Mouse (Mus musculus) midbrain, embryonic 12.5 days (tissue): Measurements from ENCODE around the gene Cntn1. TPM values are rescaled to one million over a fixed set of nuclear protein-coding genes. Genes with fewer than 3 reads are reported as not detected.

Experiments
- ATAC-seq: fragments of 200-750 bp; cut with Nextera tagmentation; 2 replicates; pipeline ENCODE4 v1.8.0; 2017; ENCODE audit warnings: low read depth, moderate TSS enrichment, moderate library complexity; ENCODE audit not compliant: low FRiP score
- H3K27ac ChIP-seq: fragments of 300-500 bp; sonication (generic); replicated peaks from 2 replicates; pipeline ENCODE4 v1.5.1; 2016; ENCODE audit warnings: mild to moderate bottlenecking
- H3K27me3 ChIP-seq: fragments of 300-500 bp; sonication (generic); 2 replicates; pipeline ENCODE4 v1.6.1; 2016; ENCODE audit warnings: mild to moderate bottlenecking
- H3K36me3 ChIP-seq: fragments of 300-500 bp; sonication (generic); 2 replicates; pipeline ENCODE4 v1.6.1; 2016
- H3K4me1 ChIP-seq: fragments of 300-500 bp; sonication (generic); 2 replicates; pipeline ENCODE4 v1.6.1; 2016
- H3K4me2 ChIP-seq: fragments of 300-500 bp; sonication (generic); replicated peaks from 2 replicates; pipeline ENCODE4 v1.6.1; 2016; ENCODE audit warnings: mild to moderate bottlenecking, moderate library complexity
- H3K4me3 ChIP-seq: fragments of 300-500 bp; sonication (generic); 2 replicates; pipeline ENCODE4 v1.5.1; 2016; ENCODE audit warnings: mild to moderate bottlenecking
- H3K9ac ChIP-seq: fragments of 300-500 bp; sonication (generic); replicated peaks from 2 replicates; pipeline ENCODE4 v1.6.1; 2016; ENCODE audit warnings: mild to moderate bottlenecking, moderate library complexity
- H3K9me3 ChIP-seq: fragments of 300-500 bp; sonication (generic); 2 replicates; pipeline ENCODE4 v1.6.1; 2016; ENCODE audit warnings: mild to moderate bottlenecking
- WGBS: fragments of 180-500 bp; shearing (Covaris S2); methylation state at CpG from one replicate; pipeline ENCODE4 v1.1.7; 2016; 5-methylcytosine and 5-hydroxymethylcytosine counted together
- polyA plus RNA-seq: library from polyadenylated mRNA; unstranded; fragments of >200 nt; fragmentation: Nextera tagmentation; extraction: Ambion mirVana; gene quantifications from 2 replicates; pipeline ENCODE4 v1.2.1, GENCODE M21; 2016

Cntn1 gene
- polyA plus RNA-seq, 1 experiment from 2014 or later = 6.2 TPM

DNA sequence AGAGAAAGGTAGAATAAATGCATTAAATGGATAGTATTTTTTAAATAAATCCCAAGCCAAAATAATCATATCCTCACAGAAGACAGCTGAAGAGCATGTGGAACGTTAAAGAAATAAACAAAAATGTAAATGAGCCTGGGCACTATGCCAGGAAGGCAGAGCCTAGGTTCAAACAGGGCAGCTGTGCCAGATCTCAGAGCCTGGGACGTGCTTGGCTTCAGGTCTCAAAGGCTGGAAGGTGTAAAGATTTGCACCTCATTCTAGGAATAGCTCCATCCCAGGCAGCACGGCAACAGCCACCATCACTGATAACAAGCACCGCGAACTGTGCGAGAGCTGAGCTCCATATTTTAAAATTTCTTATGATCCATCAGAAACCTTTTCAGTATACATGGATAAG lies 313.2 kb downstream of the Cntn1 start:
- Histone ChIP-seq H3K27me3 (no peaks in the 10 kb centered on the region), H3K9me3 (no peaks in the 10 kb centered on the region)
- WGBS = 81% methylated on average over 6 of the region's 6 CpGs

DNA sequence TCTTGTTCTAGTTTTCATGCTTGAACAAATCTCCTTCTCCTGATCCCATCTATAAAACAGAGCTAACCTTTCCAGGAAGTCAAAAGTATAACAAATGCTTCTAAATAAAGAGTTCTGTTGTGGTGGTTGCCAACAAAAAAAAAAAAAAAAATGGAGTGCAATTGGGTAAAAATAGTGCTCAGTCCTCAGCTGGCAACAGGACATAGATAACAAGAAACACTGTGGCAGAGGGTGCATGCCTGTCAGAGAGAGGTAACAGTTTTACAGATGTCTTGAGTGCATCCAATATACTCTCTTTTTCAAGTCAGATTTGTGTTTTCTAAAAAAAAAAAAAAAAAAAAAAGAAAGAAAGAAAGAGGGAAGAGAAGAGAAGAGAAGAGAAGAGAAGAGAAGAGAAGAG lies 313.6 kb downstream of the Cntn1 start:
- H3K27ac ChIP-seq = no peak overlapping the region
- H3K9me3 ChIP-seq = no peaks in the 10 kb centered on the region
- H3K36me3 ChIP-seq = no peaks in the 10 kb centered on the region
- ATAC-seq = no peak
- H3K9ac ChIP-seq = no peak overlapping the region
- H3K27me3 ChIP-seq = no peaks in the 10 kb centered on the region
- H3K4me2 ChIP-seq = no peak overlapping the region
- H3K4me1 ChIP-seq = no peaks in the 10 kb centered on the region
- H3K4me3 ChIP-seq = no peak overlapping the region

More for the DNA sequence above, 313.2 kb downstream of the Cntn1 start:
- H3K36me3 ChIP-seq = no peaks in the 10 kb centered on the region
- H3K9ac ChIP-seq = no peak overlapping the region
- no peaks in the 10 kb centered on the region for H3K4me1 ChIP-seq
- H3K4me2 ChIP-seq = no peak overlapping the region
- no peak overlapping the region for H3K27ac ChIP-seq
- no peak for ATAC-seq
- H3K4me3 ChIP-seq = no peak overlapping the region

Other genes with a start within 250 kb of the Cntn1 start
- not detected in 2 replicates for gene Smgc, start 212.9 kb upstream of the Cntn1 start, polyA plus RNA-seq